Mouse (Mus musculus) R1 (cell line): ENCODE measurements around the gene Copg2.
A peak's percentile ranks its signal among the peaks of the same experiment; 100 is the strongest.

Experiments used
- DNase-seq: peaks from one replicate; pipeline ENCODE4 v3.0.0-alpha.2; 2018; ENCODE audit warnings: low read depth, low spot score

Gene Copg2

DNA sequence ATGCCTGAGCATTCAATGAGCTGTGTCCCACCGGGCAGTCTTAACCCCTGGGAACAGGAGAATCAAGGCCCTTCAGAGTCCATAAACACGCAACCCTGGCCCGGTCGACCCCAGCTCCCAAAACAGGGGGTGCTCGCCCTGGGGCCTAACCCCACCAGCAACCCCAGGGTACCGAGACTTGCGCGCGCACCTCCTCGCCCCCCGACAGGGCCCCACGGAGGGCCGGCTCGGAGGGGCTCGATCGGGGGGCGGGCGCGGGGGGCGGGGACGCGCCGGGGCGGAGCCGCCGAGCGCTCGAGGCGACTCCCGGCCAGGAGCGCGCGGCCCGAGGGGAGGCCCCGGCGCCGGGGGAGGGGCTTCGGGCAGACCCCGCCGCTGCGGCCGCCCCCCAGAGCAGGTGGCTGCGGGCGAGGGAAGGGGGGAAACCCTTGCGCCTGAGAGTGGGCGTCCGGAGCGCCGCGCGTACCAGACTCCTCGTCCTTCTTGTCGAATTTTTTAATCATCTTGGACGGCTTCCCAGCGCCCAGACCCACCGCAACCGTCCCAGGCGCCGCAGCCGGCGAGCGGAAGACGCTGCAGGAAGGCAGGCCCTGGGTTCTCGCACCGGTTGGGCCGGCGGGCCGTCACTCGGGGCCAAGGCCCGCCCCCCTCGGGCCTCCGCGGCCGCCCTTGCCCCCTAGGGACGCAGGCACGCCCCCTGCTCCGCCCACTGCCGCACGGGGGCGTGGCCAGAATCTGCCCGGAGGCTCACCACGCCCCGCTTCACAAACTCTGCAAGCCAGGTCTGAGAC lies at the start of gene Copg2:
Gene Copg2, minus strand, starts transcription at position 600 of the 791 bp plus-strand sequence.
- peak; percentile 91 for DNase-seq

DNA sequence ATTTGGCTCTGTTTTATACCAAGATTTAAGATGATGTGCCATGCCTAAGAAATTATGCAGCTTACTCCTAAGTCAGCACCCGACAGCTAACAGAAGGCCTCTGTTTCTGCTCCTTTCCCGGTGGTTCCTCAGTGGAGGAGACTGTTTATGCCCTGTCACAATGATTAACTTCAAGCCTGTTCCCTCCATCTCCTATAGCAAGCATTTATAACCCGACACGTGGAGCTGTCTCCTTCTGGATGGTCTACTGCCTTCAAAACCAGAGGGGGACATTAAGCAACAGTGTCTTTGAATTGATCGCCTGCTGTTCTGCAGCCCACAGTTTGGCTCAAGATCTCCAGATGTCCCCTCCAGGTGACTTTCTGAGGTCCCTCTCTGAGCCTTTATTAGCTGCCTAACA lies 42.7 kb upstream of the Copg2 start:
- DNase-seq: no peak

DNA sequence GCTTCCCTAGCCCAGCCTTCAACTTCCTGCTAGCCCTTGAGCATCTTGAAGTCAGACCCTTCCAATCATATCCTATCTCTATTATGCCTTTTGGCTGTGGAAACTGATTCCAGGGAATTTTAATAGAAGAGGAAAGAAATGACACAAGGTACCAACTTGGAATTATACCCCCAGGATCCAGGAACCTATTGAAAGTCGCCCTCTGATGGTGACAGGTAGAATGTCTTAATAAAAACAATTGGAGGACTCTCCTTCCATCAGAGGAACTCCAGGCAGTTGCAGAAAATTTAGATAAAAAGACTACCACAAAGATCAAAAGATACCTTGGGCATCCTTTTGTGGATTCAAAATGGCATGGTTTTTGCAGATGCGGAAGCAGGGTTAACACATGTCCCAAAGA lies 26.2 kb upstream of the Copg2 start:
- peak; percentile 13 for DNase-seq

DNA sequence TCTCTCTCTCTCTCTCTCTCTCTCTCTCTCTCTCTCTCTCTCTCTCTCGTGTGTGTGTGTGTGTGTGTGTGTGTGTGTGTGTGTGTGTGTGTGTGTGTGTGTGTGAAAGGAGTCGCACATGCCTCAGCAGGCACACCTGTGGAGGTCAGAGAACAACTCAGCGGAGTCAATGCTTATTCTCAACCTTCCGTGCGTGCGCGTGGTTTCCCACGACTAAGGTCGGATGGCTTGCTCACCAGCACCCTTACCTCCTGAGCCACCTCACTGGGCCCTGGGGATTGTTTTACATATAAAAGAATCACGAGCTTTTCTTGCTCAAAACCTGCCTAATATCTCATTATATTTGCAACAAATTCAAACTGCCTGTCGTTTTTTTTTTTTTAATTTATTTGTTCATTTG lies 25.2 kb upstream of the Copg2 start:
- DNase-seq: no peak

DNA sequence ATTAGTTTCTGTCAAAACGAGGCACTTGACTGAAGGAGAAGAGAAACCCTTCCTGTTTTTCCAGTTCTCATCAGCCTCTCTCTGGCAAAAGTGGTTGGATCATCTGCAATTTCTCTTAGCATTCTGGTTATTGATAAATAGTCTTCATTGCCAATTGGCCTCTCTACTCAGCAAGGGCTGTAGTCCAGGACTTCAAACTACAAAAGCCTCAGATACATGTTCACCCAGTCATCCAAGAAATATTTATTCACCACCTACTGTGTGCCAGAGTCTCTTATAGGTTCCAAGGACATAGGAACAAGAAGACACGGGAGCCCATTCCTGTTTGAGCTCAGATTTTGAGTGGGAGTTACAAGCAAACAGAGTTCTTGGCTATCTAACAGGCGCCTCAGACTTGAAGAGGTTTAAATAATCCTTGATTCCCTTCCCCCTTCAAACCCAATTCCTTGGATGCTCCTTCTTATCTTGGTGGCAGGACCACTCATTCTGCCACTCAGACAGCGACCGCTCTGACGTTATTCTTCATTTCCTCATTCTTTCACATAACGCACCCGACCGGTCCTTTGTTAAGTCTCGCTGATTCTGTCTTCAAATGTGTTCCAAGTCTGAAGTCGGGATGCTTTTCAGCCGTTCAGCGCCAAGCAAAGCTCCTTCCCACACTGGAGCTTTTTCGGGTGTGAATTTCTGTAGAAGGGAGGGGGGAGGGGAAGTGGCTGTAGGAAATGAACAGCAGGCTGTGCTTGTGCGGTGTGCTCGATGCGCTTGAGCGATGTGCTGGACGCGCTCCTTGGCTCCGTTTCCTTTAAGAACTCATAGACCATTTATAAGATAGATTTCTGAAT lies 24.5 kb upstream of the Copg2 start:
- DNase-seq: peak; percentile 13

DNA sequence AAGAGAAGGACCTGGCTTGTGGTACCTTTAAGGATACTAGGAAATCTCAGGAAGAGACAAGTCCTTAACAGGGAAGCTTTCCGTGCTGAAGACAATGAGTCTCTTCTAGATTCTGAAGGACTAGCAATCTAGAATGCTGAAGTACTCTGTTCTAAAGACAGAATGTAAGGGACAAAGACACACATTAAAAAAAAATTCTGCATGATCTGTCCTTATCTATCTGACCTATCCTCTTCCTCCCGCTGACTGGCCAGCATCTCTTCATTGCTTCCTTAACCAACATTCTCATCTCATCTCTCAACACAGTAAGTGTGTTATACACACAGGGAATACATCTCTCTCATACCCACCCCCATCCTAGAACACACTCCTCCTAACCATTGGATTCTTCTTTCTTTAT lies 18.9 kb upstream of the Copg2 start, which contains the start of gene Tsga13:
Gene Tsga13, minus strand, starts transcription at position 101 of the 400 bp plus-strand sequence.
- no peak for DNase-seq

DNA sequence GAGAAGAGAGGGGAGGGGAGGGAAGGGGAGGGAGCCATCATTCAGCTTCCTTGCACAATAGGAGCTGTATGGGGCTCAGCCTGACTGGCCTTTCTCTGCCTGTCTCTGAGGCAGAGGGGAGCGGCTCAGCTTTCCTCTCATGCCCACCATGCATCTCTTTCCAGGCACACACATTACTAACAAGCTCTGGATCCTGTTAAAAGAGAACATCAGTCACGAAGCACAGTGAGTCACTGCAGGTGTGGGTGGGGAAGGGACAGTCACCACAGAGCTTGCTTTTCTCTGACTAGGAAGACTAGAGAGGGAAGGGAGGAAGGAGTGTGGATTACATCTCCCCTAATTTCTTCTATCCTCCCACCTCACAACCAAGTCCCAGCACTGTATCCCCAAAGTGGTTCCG lies 11.4 kb upstream of the Copg2 start:
- no peak for DNase-seq

DNA sequence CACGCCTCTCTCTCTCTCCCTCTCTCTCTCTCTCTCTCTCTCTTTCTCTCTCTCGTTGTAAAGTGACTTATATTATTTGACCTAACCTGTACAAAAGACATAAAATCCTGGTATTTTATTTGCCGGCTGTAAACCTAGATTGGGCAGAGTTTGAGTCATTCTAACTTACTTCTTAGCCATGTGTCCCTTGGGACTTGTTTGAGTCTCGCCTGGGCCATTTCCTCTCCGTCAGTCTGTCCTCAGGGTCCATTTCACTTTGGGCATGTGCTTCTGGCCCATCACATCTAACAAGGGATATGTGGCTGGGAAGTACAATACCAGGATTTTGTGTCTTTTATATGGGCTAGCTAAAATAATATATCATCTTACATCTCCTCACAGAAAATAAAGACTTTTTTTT lies 8.3 kb upstream of the Copg2 start:
- DNase-seq: no peak

DNA sequence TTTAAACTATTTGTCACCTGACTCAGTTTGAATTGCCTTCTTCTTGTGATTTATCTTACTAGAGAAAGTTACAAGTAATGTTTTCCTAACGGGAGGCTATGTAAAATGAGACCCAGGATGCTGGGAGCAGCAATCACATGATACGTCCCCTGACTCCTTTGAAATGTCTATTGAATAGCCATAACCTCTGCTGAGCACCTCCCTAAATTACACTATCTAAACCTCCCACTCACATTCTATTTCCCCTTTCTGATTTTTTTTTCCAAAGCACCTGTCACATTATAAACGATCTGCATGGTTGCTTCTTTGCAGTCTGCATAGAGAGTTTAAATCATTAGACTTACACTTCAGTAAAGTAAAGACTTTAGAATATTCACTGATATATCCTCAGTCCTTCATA lies 7.4 kb upstream of the Copg2 start:
- DNase-seq: no peak

DNA sequence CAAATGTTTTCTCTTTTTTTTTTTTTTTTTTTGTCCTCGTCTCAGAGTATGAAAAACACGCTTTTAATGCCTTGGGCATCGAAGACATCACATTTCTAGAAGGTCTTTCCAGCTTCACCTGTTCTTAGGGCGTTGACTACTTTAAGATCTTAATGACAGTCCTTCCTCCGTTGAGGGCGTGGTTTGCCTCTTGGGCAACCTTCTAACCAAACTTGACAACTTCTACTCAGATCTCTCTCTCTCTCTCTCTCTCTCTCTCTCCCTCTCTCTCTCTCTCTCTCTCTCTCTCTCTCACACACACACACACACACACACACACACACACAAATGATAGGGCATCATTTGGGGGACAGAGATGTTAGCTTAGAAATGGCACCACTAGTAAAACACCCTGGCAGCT lies 926 bp upstream of the Copg2 start:
- peak; percentile 16 for DNase-seq

DNA sequence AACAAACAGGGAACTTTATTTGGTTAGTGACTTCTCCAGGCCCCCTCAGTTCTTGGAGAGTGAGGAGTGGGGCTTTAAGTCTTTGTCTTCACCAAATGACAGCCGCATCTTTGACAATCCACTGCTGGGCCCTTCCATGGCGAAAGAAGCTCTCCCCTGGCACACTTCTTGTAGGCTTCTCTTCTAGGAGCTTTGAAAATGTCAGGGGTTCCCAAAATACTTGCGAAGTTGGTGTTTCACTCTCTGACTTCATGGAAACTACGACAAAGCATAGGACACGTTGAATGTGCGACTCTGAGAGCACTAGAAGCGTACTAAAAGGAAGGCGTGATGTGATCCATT lies 363 bp upstream of the Copg2 start:
- no peak for DNase-seq

DNA sequence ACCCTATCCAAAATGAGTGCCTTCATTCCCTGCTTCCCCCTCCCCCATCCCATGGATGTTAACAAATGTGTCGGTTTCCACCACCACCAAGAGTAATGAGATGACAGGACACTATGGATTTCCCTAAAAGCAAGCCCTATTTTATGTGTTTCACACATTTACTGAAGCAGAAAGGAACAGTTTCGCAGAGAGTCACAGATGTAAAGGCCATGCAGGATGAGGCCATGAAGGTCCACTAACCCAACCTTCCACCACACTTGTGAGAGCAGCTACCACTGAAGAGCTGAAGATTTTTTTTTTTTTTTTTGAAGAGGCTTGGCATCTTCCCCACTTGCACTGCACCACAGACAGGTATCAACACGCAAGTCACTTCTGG lies 787 bp downstream of the Copg2 start:
- DNase-seq: no peak

DNA sequence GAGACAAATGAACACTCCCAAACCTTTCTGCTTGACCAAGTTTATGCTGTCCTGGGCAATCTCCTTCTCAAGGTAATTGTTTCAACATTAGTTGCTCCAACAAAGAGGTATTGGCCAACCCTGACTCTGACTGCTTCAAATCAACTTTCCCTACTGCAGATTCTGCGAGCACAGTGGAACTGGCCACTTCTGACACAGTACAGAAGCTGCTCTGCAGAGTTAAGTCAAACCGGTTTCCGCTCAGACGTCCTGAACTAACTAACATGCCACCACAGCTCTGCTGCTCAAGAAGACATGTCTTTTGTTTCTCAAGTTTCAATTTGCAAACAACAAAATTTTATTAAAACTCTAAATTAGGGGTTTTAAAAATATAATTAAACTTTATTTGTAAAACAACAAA lies 3.5 kb downstream of the Copg2 start:
- no peak for DNase-seq

DNA sequence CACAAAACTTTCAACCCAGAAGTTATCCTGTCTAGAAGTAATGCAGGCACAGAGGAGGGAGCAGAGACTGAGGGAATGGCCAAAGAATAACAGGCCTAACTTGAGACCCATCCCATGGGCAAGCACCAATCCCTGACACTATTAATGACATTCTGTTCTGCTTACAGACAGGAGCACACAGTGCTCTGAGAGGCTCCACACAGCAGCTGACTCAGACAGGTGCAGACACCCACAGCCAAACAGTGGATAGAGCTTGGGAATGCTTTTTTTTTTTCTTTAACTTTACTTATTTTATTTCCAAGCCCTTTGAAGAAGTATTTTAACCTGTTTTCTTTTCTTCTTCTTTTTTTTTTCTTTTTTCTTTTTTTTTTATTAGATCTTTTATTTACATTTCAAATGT lies 4.8 kb downstream of the Copg2 start:
- no peak for DNase-seq

DNA sequence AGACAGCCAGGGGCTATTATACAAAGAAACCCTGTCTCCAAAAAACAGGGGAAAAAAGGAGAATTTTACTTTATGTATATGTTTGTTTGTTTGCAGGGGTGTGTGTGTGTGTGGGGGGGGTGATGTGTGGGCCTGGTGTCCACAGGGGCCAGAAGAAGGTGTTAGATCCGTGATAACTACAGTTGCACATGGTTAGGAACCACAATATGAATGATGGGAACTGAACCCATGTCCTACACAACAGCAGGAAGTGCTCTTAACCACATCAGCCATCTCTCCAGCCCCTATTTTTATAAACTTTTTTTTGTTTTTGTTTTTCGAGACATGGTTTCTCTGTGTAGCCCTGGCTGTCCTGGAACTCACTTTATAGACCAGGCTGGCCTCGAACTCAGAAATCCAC lies 11.7 kb downstream of the Copg2 start:
- DNase-seq: no peak

DNA sequence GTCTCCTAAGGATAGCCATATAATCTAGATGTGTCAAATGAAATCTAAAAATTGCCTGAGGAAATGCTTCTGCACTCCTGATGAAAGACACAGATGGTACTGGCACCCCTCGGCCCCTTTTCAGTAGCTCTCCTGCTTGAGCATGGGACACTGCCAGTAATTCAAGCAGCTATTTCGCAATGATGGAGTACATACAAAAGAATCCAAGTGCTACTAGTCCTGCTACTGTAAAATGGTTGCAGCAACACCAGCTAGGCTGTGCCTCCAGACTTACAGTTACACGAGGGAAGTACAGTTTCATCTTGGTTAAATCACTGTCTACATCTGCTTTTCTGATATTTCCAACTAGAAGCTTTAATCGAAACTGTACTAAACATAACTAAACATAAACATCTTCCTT lies 13.1 kb downstream of the Copg2 start:
- no peak for DNase-seq

DNA sequence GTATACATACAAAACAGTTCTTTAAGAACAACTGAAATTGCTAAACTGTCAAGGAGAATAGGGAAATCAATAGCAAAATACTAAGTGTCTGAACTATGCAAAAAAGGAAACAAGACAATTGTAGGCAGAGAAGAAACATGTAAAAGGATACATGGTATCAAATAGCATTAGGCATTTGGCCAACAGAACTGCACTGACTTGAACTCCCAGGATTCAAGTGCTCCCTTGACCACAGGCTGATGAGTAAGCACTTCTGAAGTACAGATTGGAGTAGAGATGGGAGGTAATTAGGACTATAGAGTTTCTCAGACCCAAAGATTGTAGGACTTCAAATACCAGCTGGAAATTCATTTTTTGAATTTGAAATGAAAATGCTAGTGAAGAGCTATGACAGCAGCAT lies 19.9 kb downstream of the Copg2 start:
- no peak for DNase-seq

DNA sequence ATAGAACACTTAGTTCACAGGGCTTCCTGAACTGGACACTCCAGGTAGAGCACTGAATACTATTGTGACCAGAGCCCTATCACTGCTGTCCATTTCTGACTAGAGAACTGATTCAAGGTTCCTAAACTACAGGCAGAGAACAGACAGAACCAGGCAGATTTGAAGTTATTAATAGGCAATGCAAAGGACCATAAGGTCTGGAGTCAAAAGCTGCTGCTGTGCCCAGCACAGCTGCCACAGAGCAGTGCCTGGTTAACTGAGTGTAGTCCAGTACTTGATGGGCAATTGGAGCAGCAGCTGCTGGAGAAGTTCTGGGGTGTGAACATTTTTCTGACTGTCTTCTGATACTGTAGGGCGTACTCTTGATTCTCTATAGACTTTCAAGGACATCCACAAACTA lies 30.1 kb downstream of the Copg2 start:
- DNase-seq: no peak

DNA sequence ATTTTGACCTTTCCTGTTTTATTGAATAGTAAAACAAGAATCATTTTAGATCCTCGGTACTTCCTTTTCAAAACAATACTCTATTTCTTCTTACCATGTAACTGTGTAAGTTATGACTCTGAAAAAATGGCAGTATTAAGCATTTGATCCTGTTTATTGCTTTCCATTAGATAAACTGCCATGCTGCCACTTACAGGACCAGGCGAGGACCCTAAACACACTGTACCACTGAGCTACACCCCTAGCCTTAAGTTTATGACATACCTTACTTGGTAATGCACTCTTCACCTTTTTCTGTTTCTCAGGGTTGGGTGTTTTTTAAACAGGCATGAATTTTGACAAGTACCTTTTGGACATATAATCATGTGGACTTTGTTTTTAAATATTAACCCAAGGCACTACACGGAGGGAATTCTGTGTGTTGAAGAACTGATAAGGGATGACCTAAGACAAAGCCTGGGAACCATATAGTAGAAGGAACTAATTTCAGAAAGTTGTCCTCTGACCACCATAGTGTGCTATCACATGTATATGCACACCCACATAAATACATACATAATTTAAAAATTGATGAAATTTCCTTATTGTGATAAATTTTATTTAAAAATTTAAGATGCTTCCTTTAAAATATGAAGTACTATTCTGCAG lies 31.4 kb downstream of the Copg2 start:
- DNase-seq: no peak

DNA sequence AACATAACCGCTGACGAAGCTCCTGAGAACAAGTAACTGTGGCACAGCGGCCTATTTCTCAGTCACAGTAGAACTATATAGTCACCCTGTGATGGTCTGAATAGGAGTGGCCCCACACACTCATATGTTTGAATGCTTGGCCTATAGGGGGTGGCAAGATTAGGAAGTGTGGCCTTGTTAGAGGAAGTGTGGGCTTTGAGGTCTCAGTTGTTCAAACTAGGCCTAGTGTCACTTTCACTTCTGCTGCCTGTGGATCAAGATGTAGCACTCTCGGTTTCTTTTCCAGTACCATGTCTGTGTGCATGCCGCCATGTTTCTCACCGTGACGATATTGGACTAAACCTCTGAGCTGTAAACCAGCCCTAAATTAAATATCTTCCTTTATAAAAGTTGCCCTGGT lies 40.6 kb downstream of the Copg2 start:
- DNase-seq: no peak

DNA sequence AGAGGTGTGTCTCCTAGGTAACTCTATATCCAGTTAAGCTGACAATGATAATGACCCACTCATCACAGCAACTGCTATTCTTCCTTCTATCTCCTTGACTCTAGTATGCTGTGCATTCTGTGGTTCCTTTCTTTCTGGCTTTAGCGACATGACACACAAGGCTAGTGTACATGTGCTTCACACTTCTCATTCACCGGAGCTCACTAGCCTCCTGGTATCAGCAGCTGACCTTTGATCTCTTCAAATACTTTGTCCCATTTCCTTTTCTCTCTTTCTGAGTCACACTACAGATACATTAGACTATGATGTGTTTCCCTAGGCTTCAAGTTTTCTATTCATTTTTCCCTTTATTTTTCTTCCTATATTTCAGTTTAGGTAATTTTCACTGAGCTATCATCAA lies 41.4 kb downstream of the Copg2 start:
- DNase-seq: no peak

DNA sequence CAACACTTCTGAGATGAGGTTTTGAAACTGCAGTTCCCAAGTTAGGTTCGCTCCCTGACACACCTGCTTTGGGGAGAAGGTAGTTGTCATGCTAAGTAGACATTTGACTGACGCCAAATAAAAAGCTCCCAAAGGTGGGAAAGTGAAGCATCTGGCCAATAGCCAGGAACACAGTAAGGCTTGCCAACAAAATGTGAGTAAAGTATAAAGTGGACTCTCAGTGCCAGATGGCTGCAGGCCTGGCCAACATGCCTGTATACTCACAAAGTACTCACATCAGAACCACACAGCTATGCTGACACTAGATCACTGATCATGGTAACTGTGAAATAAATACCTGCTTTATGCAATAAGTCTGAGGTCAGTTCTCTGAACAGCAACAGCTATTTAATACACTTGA lies 46.8 kb downstream of the Copg2 start:
- DNase-seq: no peak

DNA sequence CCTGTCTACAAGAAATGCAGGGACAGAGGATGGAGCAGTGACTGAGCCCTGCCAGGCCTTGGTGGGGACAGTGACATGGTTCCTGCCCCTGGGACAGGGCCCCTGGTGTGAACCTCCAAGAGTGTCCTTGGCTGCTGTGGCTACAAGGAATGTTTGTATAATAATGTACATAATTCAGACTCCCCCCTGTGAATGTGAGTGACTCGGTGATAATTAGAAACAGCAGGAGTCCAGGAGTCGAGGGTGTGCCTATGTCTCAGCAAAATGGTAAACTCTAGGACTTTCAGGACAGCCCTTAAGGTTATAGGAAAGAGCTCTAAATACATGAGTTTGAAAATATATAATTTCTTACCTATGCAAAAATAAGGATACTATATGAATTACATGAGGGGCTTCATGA lies 64.4 kb downstream of the Copg2 start:
- peak; percentile 53 for DNase-seq
